Mouse (Mus musculus) ovary, postnatal 14 days (tissue): Measurements from ENCODE around the gene A930018P22Rik.

Experiments
- DNase-seq: peaks from one replicate; pipeline ENCODE4 v3.0.0; 2022; ENCODE audit warnings: low spot score

The A930018P22Rik gene

GRCm38 (mm10) chr2:104163418-104163817 is 40.8 kb downstream of the A930018P22Rik start:
- DNase-seq: no peak

- no peak for DNase-seq
Observed at GRCm38 (mm10) chr2:104163978-104164487, 41.5 kb downstream of the A930018P22Rik start.

- no peak for DNase-seq
Observed at GRCm38 (mm10) chr2:104165631-104166030, 43.1 kb downstream of the A930018P22Rik start.

GRCm38 (mm10) chr2:104167765-104168164 is 45.2 kb downstream of the A930018P22Rik start:
- DNase-seq: no peak

- no peak for DNase-seq
Observed at GRCm38 (mm10) chr2:104168186-104168896, 45.8 kb downstream of the A930018P22Rik start.

GRCm38 (mm10) chr2:104172695-104173348 is 50.3 kb downstream of the A930018P22Rik start:
- DNase-seq: no peak

GRCm38 (mm10) chr2:104173431-104173830 is 50.9 kb downstream of the A930018P22Rik start:
- DNase-seq: no peak
